Mouse (Mus musculus) bone marrow, adult 2 months (tissue): Measurements from ENCODE around the gene Mettl27. TPM values are rescaled to one million over a fixed set of nuclear protein-coding genes. Genes with fewer than 3 reads are reported as not detected.

ENCODE experiments used
- H3K27ac ChIP-seq: fragments of 200-500 bp; 2 replicates; pipeline ENCODE4 v1.5.1; 2012; ENCODE audit warnings: low read depth, mild to moderate bottlenecking, control low read depth, inconsistent platforms, low read length; ENCODE audit not compliant: control insufficient read depth, poor library complexity, insufficient read depth
- H3K4me1 ChIP-seq: fragments of 200-500 bp; 2 replicates; pipeline ENCODE4 v1.6.1; 2011; ENCODE audit warnings: low read length; ENCODE audit not compliant: control insufficient read depth, insufficient read depth
- H3K4me3 ChIP-seq: fragments of 200-500 bp; replicated peaks from 2 replicates; pipeline ENCODE3; 2011; ENCODE audit warnings: mild to moderate bottlenecking, low read depth, low read length, control low read depth; ENCODE audit not compliant: control insufficient read depth
- CTCF ChIP-seq: fragments of 200-500 bp; IDR thresholded peaks from 2 replicates; pipeline ENCODE4 v1.5.1; 2011; ENCODE audit warnings: low read length, control low read depth; ENCODE audit not compliant: control insufficient read depth, insufficient read depth
- POLR2A ChIP-seq: fragments of 200-500 bp; IDR thresholded peaks from 2 replicates; pipeline ENCODE4 v1.6.1; 2011; ENCODE audit warnings: low read depth, mild to moderate bottlenecking, control low read depth, low read length, borderline replicate concordance; ENCODE audit not compliant: control insufficient read depth
- WGBS: fragments of 180-500 bp; shearing (Covaris S2); methylation state at CpG from one replicate; pipeline ENCODE4 v1.1.7; 2018; 5-methylcytosine and 5-hydroxymethylcytosine counted together
- polyA plus RNA-seq: library from polyadenylated mRNA; stranded (reverse); fragments of >200 nt; gene quantifications from 2 replicates; pipeline ENCODE4 v1.2.4, GENCODE M21; 2011; ENCODE audit warnings: low replicate concordance; ENCODE audit not compliant: missing spikeins, insufficient read depth, insufficient read length

The Mettl27 gene
- polyA plus RNA-seq, 1 experiment, result 11.4 TPM

GRCm38 (mm10) chr5:134941472-134942209 lies 9.5 kb downstream of the Mettl27 start:
- Histone ChIP-seq H3K4me1 (no peaks in the 10 kb centered on the region), H3K27ac (no peak overlapping the region)

DNA sequence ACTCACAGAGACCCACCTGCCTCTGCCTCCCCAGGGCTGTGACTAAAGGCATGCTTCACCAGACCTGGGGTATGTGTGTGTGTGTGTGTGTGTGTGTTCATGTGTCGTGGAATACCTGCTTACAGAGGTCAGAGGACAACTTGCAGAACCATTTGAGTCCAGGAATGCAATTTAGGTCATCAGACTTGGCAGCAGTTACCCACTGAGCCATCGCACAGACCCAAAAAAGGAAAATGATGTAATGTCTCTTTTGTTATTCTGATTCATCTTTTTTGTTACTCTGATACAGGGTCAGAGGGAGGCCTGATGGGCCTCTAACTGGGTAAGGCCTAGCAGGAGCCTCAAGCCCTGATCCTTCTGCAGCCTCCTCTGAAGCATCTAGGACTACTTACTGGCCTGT lies 10.6 kb downstream of the Mettl27 start:
- Histone ChIP-seq H3K4me3 (no peak overlapping the region), H3K27ac (no peak overlapping the region), H3K4me1 (no peaks in the 10 kb centered on the region)
- TF ChIP-seq CTCF (no peak), POLR2A (no peak)
- 71% methylated on average over 2 of the region's 2 CpGs for WGBS

More at GRCm38 (mm10) chr5:134941472-134942209, 9.5 kb downstream of the Mettl27 start:
- TF ChIP-seq POLR2A (no peak), CTCF (no peak)
- no peak overlapping the region for H3K4me3 ChIP-seq
- 62% methylated on average over 14 of the region's 14 CpGs for WGBS

DNA sequence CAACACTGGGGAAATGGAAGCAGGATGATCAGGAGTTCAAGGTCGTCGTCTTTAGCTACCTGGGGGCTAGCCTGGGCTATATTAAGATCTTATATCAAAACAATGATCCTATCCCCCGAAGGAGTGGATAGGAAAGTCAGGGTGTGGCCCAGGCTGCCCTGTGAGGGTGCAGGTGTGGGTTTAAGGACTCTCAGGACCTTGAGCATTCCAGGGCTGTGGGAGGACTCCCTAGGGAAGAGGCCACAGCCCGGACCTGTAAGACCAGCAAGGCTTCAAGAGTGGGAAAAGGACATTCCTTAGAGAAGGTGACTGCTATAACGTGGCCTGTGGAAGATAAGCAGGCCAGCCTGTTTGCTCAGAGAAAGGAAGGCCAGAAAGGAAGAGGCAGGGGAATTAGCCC lies 12.0 kb downstream of the Mettl27 start:
- 59% methylated on average over 5 of the region's 5 CpGs for WGBS

GRCm38 (mm10) chr5:134945266-134945959 lies 13.2 kb downstream of the Mettl27 start:
- no peak overlapping the region for H3K27ac ChIP-seq
- TF ChIP-seq CTCF (no peak), POLR2A (no peak)
- H3K4me3 ChIP-seq, result no peak overlapping the region
- no peaks in the 10 kb centered on the region for H3K4me1 ChIP-seq
- 67% methylated on average over 19 of the region's 19 CpGs for WGBS

More for the DNA sequence above, 12.0 kb downstream of the Mettl27 start:
- Histone ChIP-seq H3K27ac (no peak overlapping the region), H3K4me3 (no peak overlapping the region), H3K4me1 (no peaks in the 10 kb centered on the region)
- TF ChIP-seq CTCF (no peak), POLR2A (no peak)

GRCm38 (mm10) chr5:134946063-134946856 lies 14.1 kb downstream of the Mettl27 start:
- Histone ChIP-seq H3K27ac (no peak overlapping the region), H3K4me3 (peak overlapping the region; percentile 9), H3K4me1 (no peaks in the 10 kb centered on the region; the same call in 1 of the 2 replicates)
- no peak for TF ChIP-seq CTCF
- no peak for TF ChIP-seq POLR2A
- WGBS, result 80% methylated on average over 43 of the region's 43 CpGs

DNA sequence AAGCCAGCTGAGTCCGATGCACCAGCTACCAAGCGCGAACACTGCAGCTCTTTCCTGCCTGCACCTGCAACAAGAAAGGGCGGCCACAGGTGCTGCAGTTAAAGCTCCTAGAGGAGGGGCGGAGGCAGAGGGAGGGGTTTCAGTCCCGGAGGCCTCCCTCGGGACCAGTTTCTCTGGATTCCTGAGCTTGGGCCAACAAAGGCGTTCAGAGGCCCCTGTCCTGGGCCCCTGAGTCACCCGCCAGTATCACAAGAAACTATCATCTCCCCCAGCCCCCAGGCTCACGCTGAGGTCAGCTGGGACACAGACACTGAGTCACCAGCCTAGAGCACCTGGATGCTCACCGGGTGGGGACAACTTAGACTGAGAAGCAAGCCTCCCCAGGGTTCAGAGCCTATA lies 14.7 kb downstream of the Mettl27 start, which contains the start of gene Cldn4:
Cldn4 (minus strand) TSS at position 78 of the 399 bp plus-strand sequence.
- no peak within 1 kb of the TSS for H3K27ac ChIP-seq
- H3K4me1 ChIP-seq, result no peaks in the 10 kb centered on the region; the same call in 1 of the 2 replicates
- H3K4me3 ChIP-seq, result peak within 1 kb of the TSS; percentile 9
- TF ChIP-seq CTCF (no peak), POLR2A (no peak)
- 68% methylated on average over 11 of the region's 11 CpGs for WGBS

DNA sequence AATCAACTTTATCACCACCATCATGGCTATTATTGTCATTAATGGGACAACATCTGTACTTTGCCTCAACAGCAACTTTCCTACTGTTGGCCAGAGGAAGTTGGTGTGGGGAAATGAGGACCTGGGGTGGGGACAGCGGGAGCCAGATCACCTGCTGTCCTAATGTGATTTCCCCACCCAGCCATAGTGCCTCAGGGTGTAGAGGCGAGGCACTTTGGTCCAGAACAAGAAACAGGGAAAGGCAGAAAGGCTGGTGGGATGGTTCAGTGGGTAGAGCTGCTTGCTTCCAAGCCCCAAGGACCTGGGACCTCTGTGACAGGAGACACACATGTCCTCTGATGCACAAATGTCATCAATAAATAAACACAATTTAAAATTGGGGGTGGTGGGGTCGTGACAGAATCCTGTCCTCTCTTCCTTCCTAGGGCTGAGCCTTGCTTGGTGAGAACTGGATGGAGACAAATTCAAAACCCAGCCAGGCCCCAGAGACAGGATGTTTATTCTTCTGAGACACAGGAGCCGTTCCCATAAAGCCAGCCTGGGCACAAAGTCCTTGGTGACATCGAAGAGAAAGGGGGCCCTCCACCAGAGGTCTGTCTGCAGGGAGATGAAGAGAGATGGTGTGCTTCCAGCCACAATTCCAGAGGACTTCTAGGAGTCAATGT lies 15.4 kb downstream of the Mettl27 start:
- TF ChIP-seq POLR2A (no peak), CTCF (no peak)
- Histone ChIP-seq H3K4me1 (no peaks in the 10 kb centered on the region; the same call in 1 of the 2 replicates), H3K4me3 (no peak overlapping the region), H3K27ac (no peak overlapping the region)
- 36% methylated on average over 5 of the region's 5 CpGs for WGBS

DNA sequence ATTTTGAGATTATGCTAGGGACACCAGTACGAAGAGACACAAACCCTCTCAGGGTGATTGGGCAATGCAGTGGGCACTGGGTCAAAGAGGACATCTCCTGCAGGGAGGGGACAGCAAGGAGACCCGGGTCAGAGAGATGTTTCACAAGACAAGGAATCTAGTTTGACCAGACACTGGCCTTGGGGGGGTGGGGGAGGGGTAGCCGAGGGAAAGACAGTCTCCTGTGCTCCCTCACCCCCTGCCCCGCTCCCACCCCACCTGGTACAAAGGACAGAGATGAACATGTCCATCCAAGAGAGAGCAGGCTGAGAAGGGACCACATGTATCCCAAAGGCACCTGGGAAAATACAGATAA lies 15.9 kb downstream of the Mettl27 start:
- TF ChIP-seq CTCF, result no peak
- TF ChIP-seq POLR2A, result no peak
- WGBS, result 38% methylated on average over 4 of the region's 4 CpGs
- no peaks in the 10 kb centered on the region; the same call in 1 of the 2 replicates for H3K4me1 ChIP-seq
- no peak overlapping the region for H3K4me3 ChIP-seq
- H3K27ac ChIP-seq, result no peak overlapping the region
